Mouse (Mus musculus): ENCODE measurements around the gene Pkp1.

DNA sequence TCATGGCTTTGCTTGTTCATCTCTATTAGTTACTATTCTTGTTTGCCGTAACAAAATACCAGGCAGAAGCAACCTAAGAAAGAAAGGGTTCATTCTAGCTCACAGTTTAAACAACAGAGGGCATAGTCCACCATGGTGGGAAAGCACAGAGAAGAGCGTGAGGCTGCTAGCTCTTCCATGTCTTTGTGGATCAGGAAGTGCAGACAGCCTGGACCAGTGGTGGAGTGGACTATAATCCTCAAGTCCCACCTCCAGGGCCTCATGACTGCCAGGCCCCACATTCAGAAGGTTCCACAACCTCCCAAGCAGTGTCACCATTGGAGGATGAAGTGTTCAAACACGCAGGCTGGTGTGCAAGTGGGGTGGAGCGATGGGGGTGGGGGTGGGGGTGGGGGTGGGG, 65.8 kb downstream of the Pkp1 start:
- TF ChIP-seq CTCF (IDR thresholded peaks at IDR 0.05; ENCODE audit: control insufficient read depth, insufficient read depth, insufficient read length), result no peak
- TF ChIP-seq MAX (IDR thresholded peaks at IDR 0.05), result no peak
- no peak for TF ChIP-seq USF1 (IDR thresholded peaks at IDR 0.05; ENCODE audit: low read depth)
- TF ChIP-seq MYOG (IDR thresholded peaks at IDR 0.05; ENCODE audit: control insufficient read depth, extremely low read depth, insufficient read length), result no peak
